Mouse (Mus musculus): ENCODE data around the gene Tmem232.
"Not testable (repeated sequence)": the region's sequence is repeated elsewhere in the genome, so short reads cannot be mapped to it uniquely, and the experiment has no call there.

Gene Tmem232

GRCm38 (mm10) chr17:65540441-65541272 lies at the start of gene Tmem232:
Gene Tmem232, minus strand, starts transcription at chr17:65540782.
- DNase-seq = peak; percentile 64 to 66

DNA sequence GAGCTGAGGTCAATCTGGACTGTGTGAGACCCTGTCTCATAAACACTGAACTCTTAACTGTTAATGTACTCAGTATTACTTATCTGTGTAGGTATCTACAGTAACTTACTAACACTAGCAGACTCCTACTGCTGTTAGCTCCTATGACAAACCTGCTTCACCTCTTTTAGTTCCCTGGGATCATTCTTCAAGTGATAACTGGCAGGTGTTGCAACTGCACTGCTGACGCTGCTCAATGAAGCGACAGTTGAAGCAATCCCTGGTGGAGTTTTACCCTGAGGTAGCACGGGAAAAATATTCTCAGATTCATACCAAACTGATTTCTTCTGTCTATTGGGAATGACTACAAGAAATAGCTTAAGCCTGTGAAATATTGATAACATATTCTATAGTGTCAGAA lies 46.3 kb upstream of the Tmem232 start:
- no peak for DNase-seq

GRCm38 (mm10) chr17:65581440-65581839 lies 40.9 kb upstream of the Tmem232 start:
- DNase-seq = no peak

GRCm38 (mm10) chr17:65579766-65580165 lies 39.2 kb upstream of the Tmem232 start:
- no peak for DNase-seq

GRCm38 (mm10) chr17:65575339-65575738 lies 34.8 kb upstream of the Tmem232 start:
- peak in 1 of 2 experiments; percentile 55 for DNase-seq

GRCm38 (mm10) chr17:65574850-65575249 lies 34.3 kb upstream of the Tmem232 start:
- no peak for DNase-seq

DNA sequence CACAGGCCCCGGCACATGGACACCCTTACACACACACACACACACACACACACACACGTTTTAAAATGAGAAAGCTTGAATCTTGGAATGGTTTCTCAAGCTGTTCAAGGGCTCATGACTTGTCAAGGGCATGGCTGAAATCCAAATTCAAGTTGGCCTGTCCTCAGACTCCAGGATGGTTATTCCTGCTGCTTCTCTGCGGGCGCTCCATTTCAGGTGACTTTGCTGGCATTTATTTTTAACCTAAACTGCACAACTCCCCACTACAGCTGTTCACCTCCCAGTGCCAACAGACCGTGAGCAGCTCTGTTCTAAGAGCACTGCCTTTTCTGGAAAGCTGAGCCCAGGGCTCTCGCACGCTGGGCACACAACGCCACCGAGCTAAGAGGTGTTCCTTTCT lies 31.3 kb upstream of the Tmem232 start:
- DNase-seq = peak; percentile 61 to 65

DNA sequence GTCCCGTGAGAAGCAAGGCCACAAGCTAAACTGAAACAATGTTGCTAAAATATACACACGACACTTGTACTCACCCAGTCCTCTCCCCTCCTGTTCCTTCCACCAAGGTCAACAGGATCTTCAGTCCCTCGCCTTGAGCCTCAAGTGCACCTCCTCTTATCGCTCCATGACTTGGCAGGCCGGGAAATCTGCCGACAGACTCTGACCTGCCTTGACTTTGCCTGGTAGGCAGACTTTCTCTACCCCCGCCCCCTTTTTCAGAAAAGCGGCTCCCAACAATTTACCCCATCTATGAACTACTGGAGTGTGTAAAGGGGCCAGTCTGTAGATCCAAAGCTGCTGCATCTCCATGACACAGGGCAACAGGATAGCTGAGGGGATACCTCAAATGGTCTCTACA lies 30.9 kb upstream of the Tmem232 start:
- no peak for DNase-seq

- no peak for DNase-seq
Observed at GRCm38 (mm10) chr17:65564189-65564588, 23.6 kb upstream of the Tmem232 start.

DNA sequence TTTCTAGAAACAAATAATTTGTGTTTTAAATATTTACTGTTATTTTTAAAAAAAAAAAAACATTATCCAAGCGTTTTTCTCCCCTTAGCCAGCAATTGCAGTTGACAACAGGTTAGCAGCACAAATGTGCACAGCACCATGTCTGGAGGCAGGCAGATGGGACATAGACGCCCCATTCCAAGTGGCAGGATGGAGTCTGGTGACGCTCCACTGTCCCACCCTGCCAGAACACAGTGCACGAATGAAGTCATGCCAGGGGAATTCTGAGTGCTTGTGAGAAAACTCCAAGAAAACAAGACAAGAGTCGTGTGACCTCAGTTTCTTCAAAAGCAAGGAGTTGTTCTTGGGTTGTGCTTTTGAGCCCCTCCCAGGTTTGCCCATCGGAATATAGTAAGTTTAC lies 22.8 kb upstream of the Tmem232 start:
- DNase-seq = peak; percentile 57 to 58

- peak; percentile 82 to 90 for DNase-seq
Observed at GRCm38 (mm10) chr17:65562761-65563160, 22.2 kb upstream of the Tmem232 start.

- DNase-seq = no peak
Observed at GRCm38 (mm10) chr17:65561361-65562015, 20.9 kb upstream of the Tmem232 start.

DNA sequence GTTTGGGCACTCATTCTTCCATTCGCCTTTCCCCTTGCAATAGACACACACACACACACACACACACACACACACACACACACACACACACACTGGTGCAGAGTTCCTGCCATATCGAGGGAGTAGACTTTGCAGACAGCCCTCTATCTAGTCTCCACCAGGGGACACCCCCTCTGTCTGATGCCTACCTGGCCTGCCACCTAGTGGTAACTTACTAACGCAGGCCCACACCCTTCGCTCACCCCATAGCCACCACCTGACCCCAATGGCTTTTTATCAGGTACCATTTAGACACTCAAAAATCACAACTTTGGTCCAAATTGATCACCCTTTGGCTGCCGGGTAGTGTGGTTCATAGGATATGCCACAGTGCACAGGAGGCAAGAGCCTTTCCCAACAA lies 18.7 kb upstream of the Tmem232 start:
- peak; percentile 41 to 56 for DNase-seq

GRCm38 (mm10) chr17:65558788-65559187 lies 18.2 kb upstream of the Tmem232 start:
- no peak for DNase-seq

- peak; percentile 80 to 87 for DNase-seq
Observed at GRCm38 (mm10) chr17:65558217-65558616, 17.6 kb upstream of the Tmem232 start.

DNA sequence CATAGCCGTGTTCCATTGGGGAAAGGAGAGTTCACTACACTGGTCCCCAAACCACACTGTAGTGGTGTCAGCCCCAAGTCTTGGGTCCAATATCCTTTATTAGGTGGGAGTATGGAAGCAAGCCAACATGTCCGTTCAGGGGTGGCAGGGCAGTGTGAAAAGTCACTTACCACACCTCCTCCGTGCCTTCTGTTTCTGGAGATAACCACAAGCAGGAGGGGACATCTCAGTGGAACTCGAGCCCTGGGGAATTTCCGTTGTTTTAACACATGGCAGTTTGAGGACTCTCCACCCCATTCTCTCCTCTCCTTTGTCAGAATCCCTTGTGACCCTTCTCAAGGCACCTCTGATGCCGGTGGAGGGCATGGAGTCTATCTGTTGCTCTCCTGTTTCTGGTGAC lies 16.6 kb upstream of the Tmem232 start:
- DNase-seq = no peak

DNA sequence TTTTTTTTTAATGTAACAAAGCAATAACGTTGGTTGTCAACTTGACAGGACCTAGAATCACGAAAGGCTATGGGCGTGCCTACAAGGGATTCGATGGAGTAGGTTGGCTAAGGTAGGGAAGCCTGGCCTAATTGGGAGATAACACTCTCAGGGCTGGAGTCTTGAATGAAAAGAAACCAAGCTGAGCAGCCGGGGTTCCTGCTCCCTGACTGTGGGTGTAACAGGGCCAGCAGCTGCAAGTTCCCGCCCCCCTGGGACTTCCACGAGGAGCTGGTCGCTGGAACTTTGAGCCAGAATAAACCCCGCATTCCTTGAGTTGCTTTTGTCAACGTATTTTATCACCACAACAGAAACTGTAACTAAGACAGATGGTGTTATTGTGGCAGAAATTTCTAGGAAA lies 16.2 kb upstream of the Tmem232 start:
- no peak for DNase-seq

DNA sequence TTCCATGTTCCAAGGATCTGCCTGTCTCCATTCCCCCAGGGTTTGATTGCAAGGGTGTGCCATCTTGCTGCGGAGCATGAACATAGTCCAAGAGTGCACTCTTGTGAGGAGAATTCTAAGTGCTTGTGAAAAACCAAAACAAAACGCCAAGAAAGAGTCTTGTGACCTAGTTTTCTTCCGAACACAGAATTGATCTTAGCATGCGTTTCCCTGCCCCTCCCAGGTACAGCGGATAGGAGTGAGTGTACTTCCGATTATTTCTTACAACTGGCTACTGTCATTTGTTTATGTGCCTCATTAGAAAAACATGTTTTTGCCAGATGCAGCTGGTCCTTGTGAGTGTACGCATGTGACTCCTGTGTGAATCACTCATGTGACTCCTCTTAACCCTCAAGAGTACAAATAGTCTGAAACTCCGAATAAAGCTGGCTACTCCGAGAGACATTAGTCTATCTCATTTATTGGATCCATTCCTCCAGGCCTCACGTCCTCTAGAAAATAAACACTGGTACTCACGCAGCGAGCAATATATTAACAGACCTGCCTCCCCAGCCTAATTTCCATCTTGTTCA lies 11.9 kb upstream of the Tmem232 start:
- DNase-seq = no peak

GRCm38 (mm10) chr17:65550357-65550756 lies 9.8 kb upstream of the Tmem232 start:
- DNase-seq = no peak

- no peak for DNase-seq
Observed at GRCm38 (mm10) chr17:65548698-65549365, 8.2 kb upstream of the Tmem232 start.

GRCm38 (mm10) chr17:65546221-65546620 lies 5.6 kb upstream of the Tmem232 start:
- not testable (repeated sequence) for DNase-seq

DNA sequence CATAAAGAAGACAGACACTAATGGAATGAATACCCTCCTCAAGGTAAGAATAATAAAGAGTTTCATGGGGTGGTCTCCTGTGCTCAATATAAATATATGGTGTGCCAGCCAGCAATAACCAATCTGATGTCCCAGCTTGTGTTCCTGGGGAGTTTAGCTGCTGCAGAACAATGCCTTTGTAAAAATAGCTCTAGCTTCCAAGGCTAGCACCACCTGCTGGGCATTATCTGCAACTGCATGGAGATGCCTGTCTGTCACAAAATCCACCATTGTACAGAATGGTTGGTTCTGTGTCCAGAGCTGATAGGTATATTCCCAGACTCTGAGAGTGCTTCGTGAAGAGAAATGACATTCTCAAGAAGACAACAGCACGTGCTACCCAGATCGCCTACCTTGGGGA lies 4.4 kb downstream of the Tmem232 start:
- DNase-seq = peak; percentile 66 to 71

- not testable (repeated sequence) for DNase-seq
Observed at GRCm38 (mm10) chr17:65532381-65532780, 8.2 kb downstream of the Tmem232 start.

Data from cerebellum, postnatal 10 days (tissue).